Mouse (Mus musculus): ENCODE results near the gene Lypla2. TPM values are rescaled to one million over a fixed set of nuclear protein-coding genes. Genes with fewer than 3 reads are reported as not detected.
"Not testable (repeated sequence)": the region's sequence is repeated elsewhere in the genome, so short reads cannot be mapped to it uniquely, and the experiment has no call there.

Lypla2 gene
- total RNA-seq, 2 experiments from 2014 or later = 25.3 to 30.7 TPM

- no peak for DNase-seq
Measured at GRCm38 (mm10) chr4:135949475-135949874, 23.0 kb downstream of the Lypla2 start.

- DNase-seq = no peak
Measured at GRCm38 (mm10) chr4:135948142-135948541, 24.3 kb downstream of the Lypla2 start.

GRCm38 (mm10) chr4:135946659-135947301, 25.6 kb downstream of the Lypla2 start:
- no peak for DNase-seq

GRCm38 (mm10) chr4:135946278-135946658, 26.2 kb downstream of the Lypla2 start, which contains the start of gene Hmgcl:
Hmgcl (plus strand) TSS chr4:135946448.
- peak; percentile 92 for DNase-seq

GRCm38 (mm10) chr4:135945706-135946105, 26.7 kb downstream of the Lypla2 start:
- no peak for DNase-seq

- peak; percentile 71 for DNase-seq
Measured at GRCm38 (mm10) chr4:135943389-135943788, 29.0 kb downstream of the Lypla2 start.

- no peak for DNase-seq
Measured at GRCm38 (mm10) chr4:135942193-135942592, 30.2 kb downstream of the Lypla2 start.

- not testable (repeated sequence) for DNase-seq
Measured at GRCm38 (mm10) chr4:135941026-135941425, 31.4 kb downstream of the Lypla2 start.

GRCm38 (mm10) chr4:135938858-135939257, 33.6 kb downstream of the Lypla2 start:
- no peak for DNase-seq

GRCm38 (mm10) chr4:135935502-135935901, 36.9 kb downstream of the Lypla2 start:
- DNase-seq = peak; percentile 50

- DNase-seq = no peak
Measured at GRCm38 (mm10) chr4:135934708-135935500, 37.5 kb downstream of the Lypla2 start.

- no peak for DNase-seq
Measured at GRCm38 (mm10) chr4:135931832-135932231, 40.6 kb downstream of the Lypla2 start.

GRCm38 (mm10) chr4:135930239-135930638, 42.2 kb downstream of the Lypla2 start:
- no peak for DNase-seq

GRCm38 (mm10) chr4:135929828-135930227, 42.6 kb downstream of the Lypla2 start:
- no peak for DNase-seq

- no peak for DNase-seq
Measured at GRCm38 (mm10) chr4:135929405-135929804, 43.0 kb downstream of the Lypla2 start.

GRCm38 (mm10) chr4:135928376-135928775, 44.0 kb downstream of the Lypla2 start:
- no peak for DNase-seq

GRCm38 (mm10) chr4:135926861-135927260, 45.6 kb downstream of the Lypla2 start:
- no peak for DNase-seq

- no peak for DNase-seq
Measured at GRCm38 (mm10) chr4:135926195-135926808, 46.1 kb downstream of the Lypla2 start.

GRCm38 (mm10) chr4:135925341-135925740, 47.1 kb downstream of the Lypla2 start:
- no peak for DNase-seq

GRCm38 (mm10) chr4:135924418-135924817, 48.0 kb downstream of the Lypla2 start:
- no peak for DNase-seq

- no peak for DNase-seq
Measured at GRCm38 (mm10) chr4:135922190-135922589, 50.2 kb downstream of the Lypla2 start.

GRCm38 (mm10) chr4:135921257-135922120, 50.9 kb downstream of the Lypla2 start:
- peak; percentile 24 for DNase-seq
